Mouse (Mus musculus) megakaryocyte progenitor cell, adult 5-6 weeks (primary cell): ENCODE measurements around the gene Odc1. TPM values are rescaled to one million over a fixed set of nuclear protein-coding genes. Genes with fewer than 3 reads are reported as not detected.
"Not testable (repeated sequence)": the region's sequence is repeated elsewhere in the genome, so short reads cannot be mapped to it uniquely, and the experiment has no call there.

Experiments used
- ATAC-seq: replicated peaks from 2 replicates; pipeline ENCODE4 v1.8.0; 2016; ENCODE audit warnings: mild to moderate bottlenecking, moderate TSS enrichment, inconsistent platforms; ENCODE audit not compliant: poor library complexity
- total RNA-seq, 2 experiments: library from RNA; stranded (forward) in 1 of 2; stranded (reverse) in 1 of 2; fragments of 157-497, 149-512 nt in 1 of 2; fragments of 200-1000 nt in 1 of 2; gene quantifications; 2 replicates each; pipeline versions ENCODE4 v1.2.3 to v1.2.4; 2015 to 2017

Odc1 gene
- total RNA-seq (2015) (241 TPM in 2 replicates), total RNA-seq (2017) (406 and 410 TPM in 2 replicates)

- ATAC-seq = peak; percentile 76
Observed at GRCm38 (mm10) chr12:17544209-17545106, at the start of gene Odc1. Gene Odc1, plus strand, starts transcription at chr12:17544794.

GRCm38 (mm10) chr12:17494809-17495208, 49.8 kb upstream of the Odc1 start:
- peak; percentile 70 for ATAC-seq

- ATAC-seq = peak; percentile 69
Observed at GRCm38 (mm10) chr12:17495858-17496451, 48.6 kb upstream of the Odc1 start.

- ATAC-seq = peak; percentile 15
Observed at GRCm38 (mm10) chr12:17505620-17506074, 38.9 kb upstream of the Odc1 start.

GRCm38 (mm10) chr12:17506117-17506993, 38.2 kb upstream of the Odc1 start:
- ATAC-seq = peak; percentile 62

- peak; percentile 64 for ATAC-seq
Observed at GRCm38 (mm10) chr12:17506994-17507542, 37.5 kb upstream of the Odc1 start.

- no peak for ATAC-seq
Observed at GRCm38 (mm10) chr12:17509310-17509709, 35.3 kb upstream of the Odc1 start.

GRCm38 (mm10) chr12:17510158-17510557, 34.4 kb upstream of the Odc1 start:
- ATAC-seq = peak; percentile 69

GRCm38 (mm10) chr12:17511019-17511418, 33.6 kb upstream of the Odc1 start:
- no peak for ATAC-seq

GRCm38 (mm10) chr12:17529180-17529579, 15.4 kb upstream of the Odc1 start:
- ATAC-seq = no peak

- ATAC-seq = peak; percentile 51
Observed at GRCm38 (mm10) chr12:17529726-17530125, 14.9 kb upstream of the Odc1 start.

- peak; percentile 88 for ATAC-seq
Observed at GRCm38 (mm10) chr12:17530825-17531224, 13.8 kb upstream of the Odc1 start.

- no peak for ATAC-seq
Observed at GRCm38 (mm10) chr12:17536222-17536621, 8.4 kb upstream of the Odc1 start.

- no peak for ATAC-seq
Observed at GRCm38 (mm10) chr12:17537147-17537546, 7.4 kb upstream of the Odc1 start.

GRCm38 (mm10) chr12:17538087-17538486, 6.5 kb upstream of the Odc1 start:
- ATAC-seq = peak; percentile 86

- ATAC-seq = peak; percentile 21
Observed at GRCm38 (mm10) chr12:17539041-17539440, 5.6 kb upstream of the Odc1 start.

- ATAC-seq = no peak
Observed at GRCm38 (mm10) chr12:17540040-17540552, 4.5 kb upstream of the Odc1 start.

- peak; percentile 49 for ATAC-seq
Observed at GRCm38 (mm10) chr12:17545107-17545571, 545 bp downstream of the Odc1 start.

GRCm38 (mm10) chr12:17545884-17546283, 1.3 kb downstream of the Odc1 start:
- ATAC-seq = no peak

- ATAC-seq = not testable (repeated sequence)
Observed at GRCm38 (mm10) chr12:17547552-17547951, 3.0 kb downstream of the Odc1 start.
